Mouse (Mus musculus) myocyte (in vitro differentiated cells): Measurements from ENCODE around the gene Akap5. TPM values are rescaled to one million over a fixed set of nuclear protein-coding genes. Genes with fewer than 3 reads are reported as not detected.

Experiments used
- H3K27me3 ChIP-seq: one replicate; pipeline ENCODE4 v1.6.1; 2011; ENCODE audit not compliant: control insufficient read depth, insufficient read depth, insufficient read length
- H3K36me3 ChIP-seq: one replicate; pipeline ENCODE4 v1.6.1; 2011; ENCODE audit not compliant: control insufficient read depth, insufficient read depth
- H3K4me2 ChIP-seq: one replicate; pipeline ENCODE4 v1.6.1; 2011; ENCODE audit warnings: low read depth, control low read depth
- H3K4me3 ChIP-seq: one replicate; pipeline ENCODE4 v1.5.1; 2011; ENCODE audit warnings: mild to moderate bottlenecking, control low read depth, moderate library complexity
- H3K79me2 ChIP-seq: one replicate; pipeline ENCODE4 v1.6.1; 2011; ENCODE audit not compliant: control insufficient read depth, insufficient read depth
- H3ac ChIP-seq: one replicate; pipeline ENCODE4 v1.6.1; 2011; ENCODE audit not compliant: control insufficient read depth, insufficient read length
- CEBPB ChIP-seq: IDR thresholded peaks from 2 replicates; pipeline ENCODE4 v1.6.1; 2011; ENCODE audit warnings: mild to moderate bottlenecking, moderate library complexity; ENCODE audit not compliant: poor library complexity, insufficient read depth, severe bottlenecking
- E2F4 ChIP-seq: IDR thresholded peaks from one replicate; pipeline ENCODE4 v1.6.1; 2011; ENCODE audit warnings: mild to moderate bottlenecking, control low read depth, moderate library complexity; ENCODE audit not compliant: insufficient read depth
- MAX ChIP-seq: IDR thresholded peaks from one replicate; pipeline ENCODE4 v1.6.1; 2011; ENCODE audit warnings: low read depth, mild to moderate bottlenecking, control low read depth
- MYOD1 ChIP-seq, 3 experiments: IDR thresholded peaks; one replicate each; pipeline ENCODE4 v1.6.1; 2011; ENCODE audit warnings: control low read depth in 2 of 3, low read depth in 2 of 3, mild to moderate bottlenecking in 2 of 3, moderate library complexity in 1 of 3; ENCODE audit not compliant: insufficient read length in 2 of 3, control insufficient read depth in 1 of 3
- MYOG ChIP-seq, 3 experiments: IDR thresholded peaks; one replicate each; pipeline ENCODE4 v1.6.1; 2011; ENCODE audit warnings: control low read depth in 2 of 3, low read depth in 2 of 3, mild to moderate bottlenecking in 2 of 3; ENCODE audit not compliant: insufficient read length in 2 of 3, control insufficient read depth in 1 of 3, insufficient read depth in 1 of 3
- POLR2A ChIP-seq: IDR thresholded peaks from one replicate; pipeline ENCODE4 v1.6.1; 2011; ENCODE audit warnings: low read depth, mild to moderate bottlenecking, control low read depth, moderate library complexity; ENCODE audit not compliant: insufficient read length
- POLR2AphosphoS2 ChIP-seq: IDR thresholded peaks from one replicate; pipeline ENCODE4 v1.6.1; 2011; ENCODE audit warnings: low read depth, control low read depth; ENCODE audit not compliant: insufficient read length
- REST ChIP-seq: IDR thresholded peaks from one replicate; pipeline ENCODE4 v1.6.1; 2011; ENCODE audit warnings: mild to moderate bottlenecking, control low read depth, moderate library complexity; ENCODE audit not compliant: insufficient read depth, insufficient read length
- SRF ChIP-seq: IDR thresholded peaks from one replicate; pipeline ENCODE4 v1.6.1; 2011; ENCODE audit warnings: low read depth; ENCODE audit not compliant: control insufficient read depth, insufficient read length
- TCF12 ChIP-seq: IDR thresholded peaks from one replicate; pipeline ENCODE4 v1.6.1; 2011; ENCODE audit warnings: mild to moderate bottlenecking, control low read depth; ENCODE audit not compliant: poor library complexity, insufficient read depth, severe bottlenecking
- TCF3 ChIP-seq: IDR thresholded peaks from one replicate; pipeline ENCODE4 v1.6.1; 2011; ENCODE audit warnings: low read depth, control low read depth; ENCODE audit not compliant: insufficient read length
- USF1 ChIP-seq: IDR thresholded peaks from one replicate; pipeline ENCODE4 v1.6.1; 2011; ENCODE audit warnings: low read depth, mild to moderate bottlenecking, control low read depth, moderate library complexity
- polyA plus RNA-seq: library from polyadenylated mRNA; unstranded; fragments of >200 nt; fragmentation: generic; extraction: Trizol; gene quantifications from one replicate; pipeline ENCODE4 v1.2.1, GENCODE M21; 2012; ENCODE audit warnings: missing spikeins

Akap5 gene
- polyA plus RNA-seq, 1 experiment, result 0.02 TPM

- TF ChIP-seq E2F4, result no peak
- TF ChIP-seq TCF12, result no peak
- TF ChIP-seq MYOG (IDR thresholded peaks at IDR 0.05; ENCODE audit: control insufficient read depth in 1 of 3, insufficient read depth in 1 of 3, insufficient read length in 2 of 3, low read depth in 2 of 3), result no peak
- no peak for TF ChIP-seq USF1
- no peak for TF ChIP-seq TCF3
- no peak for TF ChIP-seq MYOD1 (IDR thresholded peaks at IDR 0.05; ENCODE audit: control insufficient read depth in 1 of 3, insufficient read length in 2 of 3, low read depth in 2 of 3)
- no peak for TF ChIP-seq MAX
- TF ChIP-seq SRF, result no peak
- no peak for TF ChIP-seq REST
- no peak for TF ChIP-seq POLR2A
- TF ChIP-seq POLR2AphosphoS2, result no peak
- no peak for TF ChIP-seq CEBPB
- H3K79me2 ChIP-seq, result no peaks in the 10 kb centered on the region
- no peak overlapping the region for H3ac ChIP-seq
- no peak overlapping the region for H3K4me3 ChIP-seq
- H3K36me3 ChIP-seq, result peaks cover 26% of the 10 kb centered on the region
- H3K4me2 ChIP-seq, result no peak overlapping the region
- H3K27me3 ChIP-seq, result no peaks in the 10 kb centered on the region
Measured at GRCm38 (mm10) chr12:76290271-76290670, 34.4 kb upstream of the Akap5 start.

- no peak overlapping the region for H3ac ChIP-seq
- TF ChIP-seq TCF12 (no peak), POLR2AphosphoS2 (no peak), MYOD1 (IDR thresholded peaks at IDR 0.05; ENCODE audit: control insufficient read depth in 1 of 3, insufficient read length in 2 of 3, low read depth in 2 of 3) (no peak), MAX (no peak), E2F4 (no peak), SRF (no peak), REST (no peak), USF1 (no peak), POLR2A (no peak), TCF3 (no peak)
- H3K4me2 ChIP-seq, result no peak overlapping the region
- no peak overlapping the region for H3K4me3 ChIP-seq
- H3K36me3 ChIP-seq, result peaks cover 29% of the 10 kb centered on the region
- H3K79me2 ChIP-seq, result no peaks in the 10 kb centered on the region
- H3K27me3 ChIP-seq, result no peaks in the 10 kb centered on the region
Measured at GRCm38 (mm10) chr12:76293192-76293591, 31.5 kb upstream of the Akap5 start.

GRCm38 (mm10) chr12:76297830-76298229 lies 26.9 kb upstream of the Akap5 start:
- H3K4me3 ChIP-seq, result no peak overlapping the region

GRCm38 (mm10) chr12:76299361-76299906 lies 25.3 kb upstream of the Akap5 start:
- Histone ChIP-seq H3K4me3 (no peak overlapping the region), H3K27me3 (no peaks in the 10 kb centered on the region), H3K36me3 (peaks cover 31% of the 10 kb centered on the region), H3ac (no peak overlapping the region), H3K79me2 (no peaks in the 10 kb centered on the region), H3K4me2 (no peak overlapping the region)
- TF ChIP-seq POLR2AphosphoS2 (no peak), USF1 (no peak), MYOG (IDR thresholded peaks at IDR 0.05; ENCODE audit: control insufficient read depth in 1 of 3, insufficient read depth in 1 of 3, insufficient read length in 2 of 3, low read depth in 2 of 3) (no peak), CEBPB (no peak), TCF3 (no peak), E2F4 (no peak), MYOD1 (IDR thresholded peaks at IDR 0.05; ENCODE audit: control insufficient read depth in 1 of 3, insufficient read length in 2 of 3, low read depth in 2 of 3) (no peak), TCF12 (no peak), MAX (no peak), SRF (no peak), REST (no peak)

More at GRCm38 (mm10) chr12:76297830-76298229, 26.9 kb upstream of the Akap5 start:
- H3K4me2 ChIP-seq, result no peak overlapping the region
- H3K27me3 ChIP-seq, result no peaks in the 10 kb centered on the region
- H3K36me3 ChIP-seq, result peaks cover 36% of the 10 kb centered on the region
- no peaks in the 10 kb centered on the region for H3K79me2 ChIP-seq
- TF ChIP-seq REST, result no peak
- no peak for TF ChIP-seq SRF
- H3ac ChIP-seq, result no peak overlapping the region

GRCm38 (mm10) chr12:76300367-76300766 lies 24.3 kb upstream of the Akap5 start:
- no peaks in the 10 kb centered on the region for H3K27me3 ChIP-seq
- TF ChIP-seq TCF3 (no peak), USF1 (no peak), CEBPB (no peak), POLR2AphosphoS2 (no peak), REST (no peak), MYOG (IDR thresholded peaks at IDR 0.05; ENCODE audit: control insufficient read depth in 1 of 3, insufficient read depth in 1 of 3, insufficient read length in 2 of 3, low read depth in 2 of 3) (no peak), MYOD1 (IDR thresholded peaks at IDR 0.05; ENCODE audit: control insufficient read depth in 1 of 3, insufficient read length in 2 of 3, low read depth in 2 of 3) (no peak), SRF (no peak), TCF12 (no peak), MAX (no peak), POLR2A (no peak), E2F4 (no peak)
- no peak overlapping the region for H3K4me2 ChIP-seq
- no peak overlapping the region for H3K4me3 ChIP-seq
- no peaks in the 10 kb centered on the region for H3K79me2 ChIP-seq
- peaks cover 24% of the 10 kb centered on the region for H3K36me3 ChIP-seq
- no peak overlapping the region for H3ac ChIP-seq
